Mouse (Mus musculus) neural tube, embryonic 11.5 days (tissue): ENCODE measurements around the gene Ttc3. TPM values are rescaled to one million over a fixed set of nuclear protein-coding genes. Genes with fewer than 3 reads are reported as not detected.
A peak's percentile ranks its signal among the peaks of the same experiment; 100 is the strongest.
"Not testable (repeated sequence)": the region's sequence is repeated elsewhere in the genome, so short reads cannot be mapped to it uniquely, and the experiment has no call there.

Source experiments
- ATAC-seq: fragments of 200-750 bp; cut with Nextera tagmentation; 2 replicates; pipeline ENCODE4 v1.8.0; 2017; ENCODE audit warnings: moderate number of reproducible peaks, mild to moderate bottlenecking, moderate TSS enrichment, moderate library complexity; ENCODE audit not compliant: insufficient read depth, low FRiP score, low TSS enrichment
- DNase-seq: peaks from one replicate; pipeline ENCODE4 v3.0.0-alpha.2; 2015; ENCODE audit warnings: low spot score
- H3K27ac ChIP-seq: fragments of 300-500 bp; sonication (generic); 2 replicates; pipeline ENCODE4 v1.5.1; 2014; ENCODE audit warnings: low read depth, mild to moderate bottlenecking, low read length
- H3K27me3 ChIP-seq: fragments of 300-500 bp; sonication (generic); 2 replicates; pipeline ENCODE4 v1.6.1; 2014; ENCODE audit warnings: mild to moderate bottlenecking, low read length, mixed read lengths; ENCODE audit not compliant: control insufficient read depth, insufficient read depth
- H3K36me3 ChIP-seq: fragments of 300-500 bp; sonication (generic); 2 replicates; pipeline ENCODE4 v1.6.1; 2014; ENCODE audit warnings: mild to moderate bottlenecking, low read length, moderate library complexity, mixed read lengths; ENCODE audit not compliant: control insufficient read depth, insufficient read depth
- H3K4me1 ChIP-seq: fragments of 300-500 bp; sonication (generic); 2 replicates; pipeline ENCODE4 v1.6.1; 2014; ENCODE audit warnings: low read length, mixed read lengths; ENCODE audit not compliant: control insufficient read depth, insufficient read depth
- H3K4me2 ChIP-seq: fragments of 300-500 bp; sonication (generic); 2 replicates; pipeline ENCODE4 v1.6.1; 2014; ENCODE audit warnings: low read depth, mild to moderate bottlenecking, moderate library complexity
- H3K4me3 ChIP-seq: fragments of 300-500 bp; sonication (generic); 2 replicates; pipeline ENCODE4 v1.5.1; 2014; ENCODE audit warnings: low read depth, low read length
- H3K9ac ChIP-seq: fragments of 300-500 bp; sonication (generic); 2 replicates; pipeline ENCODE4 v1.6.1; 2014; ENCODE audit warnings: mild to moderate bottlenecking, low read length
- H3K9me3 ChIP-seq: fragments of 300-500 bp; sonication (generic); 2 replicates; pipeline ENCODE4 v1.6.1; 2016; ENCODE audit warnings: low read length; ENCODE audit not compliant: control insufficient read depth
- WGBS: fragments of 180-500 bp; shearing (Covaris S2); extraction: QIAGEN DNeasy Blood & Tissue Kit; methylation state at CpG from one replicate; pipeline ENCODE4 v1.1.7; 2014; 5-methylcytosine and 5-hydroxymethylcytosine counted together
- polyA plus RNA-seq: library from polyadenylated mRNA; unstranded; fragments of >200 nt; fragmentation: Nextera tagmentation; extraction: Ambion mirVana; gene quantifications from 2 replicates; pipeline ENCODE4 v1.2.1, GENCODE M21; 2014

The Ttc3 gene
- polyA plus RNA-seq, 1 experiment from 2014 or later = 471 TPM

GRCm38 (mm10) chr16:94331886-94332252, 38.5 kb upstream of the Ttc3 start:
- no peak for ATAC-seq
- WGBS = 62% methylated on average over 5 of the region's 5 CpGs

DNA sequence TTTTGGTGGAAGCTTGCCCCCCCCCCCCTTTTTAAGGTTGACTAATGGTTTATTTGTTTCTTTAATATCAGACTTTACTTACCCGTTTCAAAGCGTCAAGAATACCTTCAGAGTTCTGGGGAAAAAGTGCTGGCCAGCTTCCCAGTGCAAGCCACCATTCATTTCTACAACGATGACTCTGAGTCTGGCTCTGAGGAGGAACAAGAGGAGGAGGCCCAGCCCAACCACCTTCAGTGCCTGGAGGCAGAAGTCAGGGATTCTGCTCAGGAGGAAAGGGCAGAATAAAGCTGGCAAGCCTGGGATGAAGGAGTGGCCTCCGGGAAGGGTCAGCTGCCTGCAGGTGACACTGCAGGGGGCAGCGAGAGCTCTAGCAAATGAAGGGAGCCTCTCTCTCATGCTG, 34.8 kb upstream of the Ttc3 start:
- Histone ChIP-seq H3K36me3 (no peaks in the 10 kb centered on the region), H3K27ac (no peak overlapping the region), H3K4me1 (no peaks in the 10 kb centered on the region), H3K9ac (no peak overlapping the region), H3K4me2 (no peak overlapping the region), H3K27me3 (no peaks in the 10 kb centered on the region), H3K4me3 (no peak overlapping the region), H3K9me3 (no peaks in the 10 kb centered on the region)
- ATAC-seq (no peak), DNase-seq (no peak)
- 54% methylated on average over 5 of the region's 5 CpGs for WGBS

More at GRCm38 (mm10) chr16:94331886-94332252, 38.5 kb upstream of the Ttc3 start:
- H3K36me3 ChIP-seq = no peaks in the 10 kb centered on the region
- no peaks in the 10 kb centered on the region for H3K9me3 ChIP-seq
- H3K27me3 ChIP-seq = peaks cover 21% of the 10 kb centered on the region
- no peak overlapping the region for H3K27ac ChIP-seq
- H3K9ac ChIP-seq = no peak overlapping the region
- H3K4me3 ChIP-seq = no peak overlapping the region
- no peak overlapping the region for H3K4me2 ChIP-seq
- H3K4me1 ChIP-seq = peaks cover 8% of the 10 kb centered on the region
- DNase-seq = peak; percentile 48

GRCm38 (mm10) chr16:94339164-94340160, 31.0 kb upstream of the Ttc3 start:
- not testable (repeated sequence) for H3K9ac ChIP-seq, DNase-seq, H3K36me3 ChIP-seq, ATAC-seq, H3K4me2 ChIP-seq, H3K4me1 ChIP-seq, H3K4me3 ChIP-seq, H3K27me3 ChIP-seq, H3K27ac ChIP-seq, H3K9me3 ChIP-seq
- 92% methylated on average over 19 of the region's 22 CpGs for WGBS

DNA sequence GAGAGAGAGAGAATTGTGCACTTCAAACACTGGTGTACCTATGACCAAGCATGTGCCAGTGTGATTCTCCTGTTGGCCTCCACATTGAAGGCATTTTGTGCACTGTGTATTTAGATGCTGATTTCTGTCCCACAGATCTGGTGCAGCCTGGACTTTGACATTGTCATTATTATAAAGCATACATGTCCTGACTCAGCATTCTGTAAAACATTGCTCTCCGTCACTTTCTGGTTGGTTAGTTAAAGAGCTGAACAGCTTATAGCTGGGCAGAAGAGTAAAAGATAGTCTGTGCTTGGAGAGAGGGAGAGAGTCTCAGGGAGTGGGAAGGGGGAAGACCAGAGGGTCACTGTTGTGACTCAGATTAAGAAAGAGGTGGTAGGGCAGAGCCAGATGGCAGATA, 24.7 kb upstream of the Ttc3 start:
- Histone ChIP-seq H3K9me3 (no peaks in the 10 kb centered on the region), H3K4me2 (no peak overlapping the region), H3K9ac (no peak overlapping the region), H3K4me3 (no peak overlapping the region), H3K36me3 (no peaks in the 10 kb centered on the region), H3K27me3 (no peaks in the 10 kb centered on the region), H3K27ac (no peak overlapping the region), H3K4me1 (no peaks in the 10 kb centered on the region)
- WGBS = 91% methylated on average over 1 of the region's 1 CpGs
- no peak for DNase-seq
- no peak for ATAC-seq

DNA sequence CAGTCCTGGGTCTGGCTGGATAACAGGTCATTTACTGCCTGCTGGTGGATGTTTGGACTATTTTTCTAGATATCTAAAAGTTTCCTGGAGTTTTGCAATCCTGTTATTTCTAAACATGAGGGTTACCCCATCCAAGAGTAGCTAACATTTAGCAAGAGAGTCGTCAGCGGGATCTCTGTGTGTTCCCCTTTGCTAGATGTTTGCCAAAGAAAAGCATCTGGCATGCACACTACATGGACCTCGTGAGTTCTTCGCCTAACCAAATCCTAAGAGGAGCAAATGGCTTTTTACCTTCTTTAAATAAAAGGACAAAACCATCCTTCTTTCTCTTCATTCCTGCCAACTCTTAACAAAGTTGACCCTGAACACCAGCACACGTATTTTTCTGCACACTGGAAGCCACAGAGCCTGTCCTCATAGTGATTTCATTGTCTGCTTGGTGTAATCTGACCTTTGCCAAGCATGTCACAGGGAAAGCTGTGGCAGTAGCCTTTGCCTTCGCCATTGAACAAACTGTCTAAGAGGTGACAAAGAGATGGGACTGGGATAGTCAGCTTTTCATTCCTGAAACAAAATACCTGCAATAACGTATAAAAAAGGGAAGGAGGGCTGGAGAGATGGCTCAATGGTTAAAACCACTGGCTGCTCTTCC, 23.2 kb upstream of the Ttc3 start:
- no peaks in the 10 kb centered on the region for H3K36me3 ChIP-seq
- no peaks in the 10 kb centered on the region for H3K27me3 ChIP-seq
- no peaks in the 10 kb centered on the region for H3K4me1 ChIP-seq
- 79% methylated on average over 7 of the region's 7 CpGs for WGBS
- H3K9me3 ChIP-seq = no peaks in the 10 kb centered on the region
- no peak overlapping the region for H3K27ac ChIP-seq
- H3K4me3 ChIP-seq = no peak overlapping the region
- ATAC-seq = no peak
- no peak overlapping the region for H3K4me2 ChIP-seq
- DNase-seq = no peak
- H3K9ac ChIP-seq = no peak overlapping the region

DNA sequence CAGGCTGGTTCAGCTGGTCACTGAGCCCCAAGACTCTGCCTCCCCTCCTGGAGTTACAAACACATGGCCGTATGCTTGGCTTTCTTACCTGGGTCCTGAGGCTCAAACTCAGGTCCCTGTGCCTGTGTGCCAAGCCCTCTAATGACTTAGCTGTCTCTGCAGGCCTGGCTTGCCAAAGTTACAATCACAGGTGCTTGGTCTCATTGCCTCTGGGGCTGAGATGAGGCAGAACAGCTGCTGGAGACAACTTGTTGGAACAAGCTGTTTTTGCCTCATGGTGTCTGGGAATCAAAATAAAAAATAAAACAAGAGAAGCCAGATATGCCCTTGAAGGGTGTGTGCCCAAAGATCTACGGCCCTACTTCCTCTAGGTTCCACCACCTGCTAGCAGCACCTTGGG, 21.6 kb upstream of the Ttc3 start:
- Histone ChIP-seq H3K27ac (no peak overlapping the region), H3K9ac (no peak overlapping the region), H3K9me3 (no peaks in the 10 kb centered on the region), H3K27me3 (no peaks in the 10 kb centered on the region), H3K4me3 (no peak overlapping the region), H3K4me1 (no peaks in the 10 kb centered on the region), H3K4me2 (no peak overlapping the region), H3K36me3 (no peaks in the 10 kb centered on the region)
- 90% methylated on average over 2 of the region's 2 CpGs for WGBS
- no peak for ATAC-seq
- no peak for DNase-seq

GRCm38 (mm10) chr16:94349588-94350286, 20.7 kb upstream of the Ttc3 start:
- Histone ChIP-seq H3K4me3 (no peak overlapping the region), H3K27me3 (no peaks in the 10 kb centered on the region), H3K9ac (no peak overlapping the region), H3K27ac (no peak overlapping the region), H3K4me1 (no peaks in the 10 kb centered on the region), H3K36me3 (no peaks in the 10 kb centered on the region), H3K4me2 (no peak overlapping the region), H3K9me3 (no peaks in the 10 kb centered on the region)
- WGBS = 84% methylated on average over 11 of the region's 11 CpGs
- DNase-seq (no peak), ATAC-seq (no peak)

- ATAC-seq = no peak
- H3K4me1 ChIP-seq = no peaks in the 10 kb centered on the region
These were observed 20.1 kb upstream of the Ttc3 start for GRCm38 (mm10) chr16:94350287-94350677.

More at GRCm38 (mm10) chr16:94350287-94350677, 20.1 kb upstream of the Ttc3 start:
- no peaks in the 10 kb centered on the region for H3K27me3 ChIP-seq
- no peak overlapping the region for H3K27ac ChIP-seq
- 78% methylated on average over 10 of the region's 10 CpGs for WGBS
- DNase-seq = no peak
- no peak overlapping the region for H3K4me2 ChIP-seq
- H3K9me3 ChIP-seq = no peaks in the 10 kb centered on the region
- H3K9ac ChIP-seq = no peak overlapping the region
- no peak overlapping the region for H3K4me3 ChIP-seq
- H3K36me3 ChIP-seq = no peaks in the 10 kb centered on the region
